Mouse (Mus musculus): Measurements from ENCODE around the gene Rnf41.
A peak's percentile ranks its signal among the peaks of the same experiment; 100 is the strongest.

Rnf41 gene

DNA sequence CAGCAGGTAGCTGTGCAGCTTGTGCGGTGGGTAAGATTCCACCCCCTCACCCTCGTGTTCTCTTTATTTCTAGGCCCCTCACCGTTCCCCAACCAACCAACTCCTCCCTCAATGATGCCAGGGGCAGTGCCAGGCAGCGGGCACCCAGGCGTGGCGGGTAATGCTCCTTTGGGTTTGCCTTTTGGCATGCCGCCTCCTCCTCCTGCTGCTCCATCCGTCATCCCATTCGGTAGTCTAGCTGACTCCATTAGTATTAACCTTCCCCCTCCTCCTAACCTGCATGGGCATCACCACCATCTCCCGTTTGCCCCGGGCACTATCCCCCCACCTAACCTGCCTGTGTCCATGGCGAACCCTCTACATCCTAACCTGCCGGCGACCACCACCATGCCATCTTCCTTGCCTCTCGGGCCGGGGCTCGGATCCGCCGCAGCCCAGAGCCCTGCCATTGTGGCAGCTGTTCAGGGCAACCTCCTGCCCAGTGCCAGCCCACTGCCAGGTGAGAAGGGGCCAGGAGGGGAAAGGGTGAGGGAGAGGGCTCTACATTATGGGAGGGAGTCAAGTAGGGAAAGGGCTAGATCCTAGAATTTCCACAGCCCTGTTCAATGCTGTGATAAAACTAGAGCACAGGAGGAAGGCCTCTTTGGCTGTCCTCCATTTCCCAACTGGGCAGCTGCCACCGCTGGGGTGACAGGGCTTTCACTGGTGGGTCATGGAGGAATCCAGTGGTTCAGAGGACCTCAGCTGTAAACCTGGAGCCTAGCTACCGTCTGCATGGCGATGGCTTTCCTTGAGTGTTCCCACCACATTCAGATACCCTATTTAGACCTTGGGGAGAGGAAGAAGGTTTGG lies 76.6 kb downstream of the Rnf41 start:
- no peak for DNase-seq

DNA sequence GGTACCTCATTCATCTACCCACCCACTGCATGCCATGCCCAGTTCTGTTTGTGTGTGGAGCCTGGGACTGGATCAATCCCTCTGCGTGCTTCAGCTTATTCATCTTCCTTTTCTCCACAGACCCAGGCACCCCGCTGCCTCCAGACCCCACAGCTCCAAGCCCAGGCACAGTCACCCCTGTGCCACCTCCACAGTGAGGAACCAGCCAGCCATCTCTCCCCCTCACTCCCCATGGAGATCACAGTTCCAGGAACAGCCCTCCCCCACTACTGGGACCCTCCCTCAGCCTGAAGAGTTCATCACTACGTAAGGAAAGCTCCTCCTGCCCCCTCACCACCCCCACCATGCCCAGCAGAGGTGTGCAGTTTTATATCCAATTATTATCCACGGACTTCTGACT lies 77.3 kb downstream of the Rnf41 start:
- DNase-seq = no peak

DNA sequence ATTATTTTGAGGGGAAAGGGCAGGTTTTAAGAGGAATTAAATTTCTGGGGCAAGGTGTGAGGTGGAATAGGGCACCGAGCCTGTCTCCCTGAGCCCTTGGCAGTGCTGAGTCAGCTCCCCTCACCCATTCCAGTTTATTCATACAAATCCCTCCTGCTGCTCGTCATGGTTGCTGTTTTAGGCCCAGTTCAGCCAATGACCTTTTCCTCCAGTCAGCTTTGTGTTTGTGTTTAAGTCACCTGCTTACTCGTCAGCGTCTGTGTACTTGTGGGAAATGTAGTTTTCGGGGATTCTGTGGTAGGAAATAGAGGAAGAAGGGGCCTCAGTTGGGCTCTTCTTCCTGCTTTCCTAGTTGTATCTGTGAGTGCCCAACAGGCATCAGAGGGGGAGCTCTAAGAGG lies 77.9 kb downstream of the Rnf41 start:
- no peak for DNase-seq

DNA sequence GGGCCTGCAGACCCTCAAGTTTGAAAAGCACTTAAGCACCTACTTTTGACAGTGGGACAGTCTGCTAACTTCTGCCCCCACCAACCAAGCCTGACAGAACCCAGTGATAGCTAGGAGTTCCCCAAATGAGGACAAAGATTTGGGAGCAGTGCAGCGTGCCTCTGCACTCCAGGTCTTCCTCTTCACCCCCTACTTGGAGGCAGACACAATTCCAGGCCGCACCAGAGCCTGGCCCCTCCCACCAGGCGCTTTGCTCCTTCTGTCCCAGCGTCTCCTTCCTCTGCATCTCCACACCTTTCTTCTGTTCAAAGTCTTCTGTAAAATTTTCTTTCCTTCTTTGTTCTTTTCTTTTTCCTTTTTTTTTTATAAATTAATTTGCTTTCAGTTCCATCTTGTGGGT lies 78.3 kb downstream of the Rnf41 start:
- DNase-seq = no peak

DNA sequence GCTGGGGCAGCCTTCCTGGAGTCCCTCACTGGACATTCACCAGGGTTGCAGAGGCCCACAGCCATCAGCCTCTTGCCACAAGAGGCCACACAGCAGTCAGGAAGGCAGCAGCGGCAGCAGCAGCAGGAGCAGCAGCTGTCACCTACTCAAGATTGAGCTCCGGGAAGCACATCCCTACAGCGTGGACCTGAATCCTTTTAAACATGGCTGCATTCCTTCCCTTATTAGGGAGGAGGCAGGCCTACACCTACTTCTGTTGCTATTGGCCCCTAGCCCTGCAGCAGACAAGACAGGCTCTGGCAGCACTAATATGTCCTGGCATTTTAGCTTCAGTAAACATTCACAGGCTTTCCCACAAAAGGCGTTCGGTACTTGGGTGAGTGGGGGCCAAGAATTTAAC lies 78.8 kb downstream of the Rnf41 start:
- peak; percentile 25 to 39 for DNase-seq

DNA sequence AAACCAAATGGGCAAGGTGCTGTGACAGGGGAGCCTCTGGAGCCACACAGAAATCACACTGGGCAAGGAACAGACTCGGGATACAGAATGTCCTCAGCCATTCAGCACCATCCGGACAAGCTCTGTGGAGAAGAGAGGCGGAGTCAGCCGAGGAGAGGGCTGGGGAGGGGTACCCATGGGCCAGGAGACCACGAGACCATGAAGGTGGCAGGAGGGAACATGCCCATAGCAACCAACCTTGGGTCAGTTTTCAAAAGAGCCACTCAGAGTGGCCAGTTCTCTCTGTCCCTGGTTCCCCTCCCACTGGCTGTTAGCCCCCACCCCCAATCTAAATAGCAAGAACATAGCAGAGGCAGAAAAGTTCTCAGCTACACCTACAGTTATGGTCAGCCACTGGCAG lies 79.5 kb downstream of the Rnf41 start:
- DNase-seq = no peak

Data from kidney, postnatal 4 days (tissue).